Mouse (Mus musculus) adrenal gland, postnatal 14 days (tissue): ENCODE results near the gene Cnnm4. TPM values are rescaled to one million over a fixed set of nuclear protein-coding genes. Genes with fewer than 3 reads are reported as not detected.

ENCODE experiments used
- DNase-seq: peaks from one replicate; pipeline ENCODE4 v3.0.0; 2021; ENCODE audit warnings: mixed read lengths
- total RNA-seq: library from RNA; stranded (reverse); gene quantifications from 2 replicates; pipeline ENCODE4 v1.2.3, GENCODE M21; 2021

The Cnnm4 gene
- total RNA-seq, 1 experiment from 2014 or later: 4.2 TPM

GRCm38 (mm10) chr1:36473211-36473780 is 1.9 kb downstream of the Cnnm4 start:
- DNase-seq: no peak

GRCm38 (mm10) chr1:36474646-36475045 is 3.2 kb downstream of the Cnnm4 start:
- no peak for DNase-seq

GRCm38 (mm10) chr1:36475480-36476110 is 4.2 kb downstream of the Cnnm4 start:
- DNase-seq: no peak

GRCm38 (mm10) chr1:36476426-36476825 is 5.0 kb downstream of the Cnnm4 start:
- DNase-seq: no peak

- no peak for DNase-seq
Measured at GRCm38 (mm10) chr1:36478343-36478795, 6.9 kb downstream of the Cnnm4 start.

- no peak for DNase-seq
Measured at GRCm38 (mm10) chr1:36479903-36480899, 8.8 kb downstream of the Cnnm4 start.

- no peak for DNase-seq
Measured at GRCm38 (mm10) chr1:36483825-36484224, 12.4 kb downstream of the Cnnm4 start.

- DNase-seq: no peak
Measured at GRCm38 (mm10) chr1:36485080-36485479, 13.7 kb downstream of the Cnnm4 start.

- DNase-seq: no peak
Measured at GRCm38 (mm10) chr1:36487111-36487510, 15.7 kb downstream of the Cnnm4 start.

GRCm38 (mm10) chr1:36489661-36490060 is 18.2 kb downstream of the Cnnm4 start:
- DNase-seq: no peak

GRCm38 (mm10) chr1:36492416-36493139 is 21.2 kb downstream of the Cnnm4 start:
- peak; percentile 65 for DNase-seq

GRCm38 (mm10) chr1:36493299-36493698 is 21.9 kb downstream of the Cnnm4 start:
- no peak for DNase-seq

- peak; percentile 48 for DNase-seq
Measured at GRCm38 (mm10) chr1:36496719-36497118, 25.3 kb downstream of the Cnnm4 start.

GRCm38 (mm10) chr1:36497312-36497711 is 25.9 kb downstream of the Cnnm4 start:
- no peak for DNase-seq

GRCm38 (mm10) chr1:36501261-36501660 is 29.8 kb downstream of the Cnnm4 start:
- DNase-seq: peak; percentile 77

GRCm38 (mm10) chr1:36508238-36508637 is 36.8 kb downstream of the Cnnm4 start:
- DNase-seq: no peak

- peak; percentile 100 for DNase-seq
Measured at GRCm38 (mm10) chr1:36511289-36512021, 40.0 kb downstream of the Cnnm4 start, which contains the start of gene Cnnm3. TSS of gene Cnnm3 (plus strand) at chr1:36511867.

- DNase-seq: peak; percentile 69
Measured at GRCm38 (mm10) chr1:36512089-36512965, 40.9 kb downstream of the Cnnm4 start.

GRCm38 (mm10) chr1:36512966-36513280 is 41.5 kb downstream of the Cnnm4 start:
- no peak for DNase-seq

GRCm38 (mm10) chr1:36513310-36513709 is 41.9 kb downstream of the Cnnm4 start:
- DNase-seq: no peak
